Mouse (Mus musculus) thymus, adult 2 months (tissue): ENCODE results near the gene Palb2.

Experiments
- CTCF ChIP-seq: fragments of 200-500 bp; IDR thresholded peaks from 2 replicates; pipeline ENCODE4 v1.5.1; 2012; ENCODE audit warnings: mild to moderate bottlenecking, control low read depth, low read length, moderate library complexity, borderline replicate concordance; ENCODE audit not compliant: control insufficient read depth, poor library complexity, insufficient read depth; ENCODE audit errors: extremely low read depth
- POLR2A ChIP-seq: fragments of 200-500 bp; IDR thresholded peaks from 2 replicates; pipeline ENCODE4 v1.6.1; 2012; ENCODE audit warnings: mild to moderate bottlenecking, low read length, control low read depth, moderate library complexity; ENCODE audit not compliant: control insufficient read depth, poor library complexity, insufficient read depth; ENCODE audit errors: extremely low read depth

- TF ChIP-seq CTCF = no peak
- TF ChIP-seq POLR2A = no peak
Observed at GRCm38 (mm10) chr7:122123518-122123917, 9.3 kb downstream of the Palb2 start.
